Mouse (Mus musculus): ENCODE results near the gene Rpl35.

- no peak for TF ChIP-seq GATA1 (IDR thresholded peaks at IDR 0.05; ENCODE audit: borderline replicate concordance, low read length)
- TF ChIP-seq FLI1 (IDR thresholded peaks at IDR 0.05; ENCODE audit: low read length), result no peak
Measured at GRCm38 (mm10) chr2:38999910-39000586, 5.4 kb downstream of the Rpl35 start.
